Mouse (Mus musculus): ENCODE measurements around the gene Zyx. TPM values are rescaled to one million over a fixed set of nuclear protein-coding genes. Genes with fewer than 3 reads are reported as not detected.
A peak's percentile ranks its signal among the peaks of the same experiment; 100 is the strongest.

The Zyx gene
- 10 to 100 TPM; 47.6 to 47.8 TPM for total RNA-seq (2021)
- long read RNA-seq, experiment 1, transcript Zyx-207 (10 exons, 2,605 nt): major isoform, 15 of 81 reads
- long read RNA-seq, experiment 1, transcript Zyx-201 (9 exons, 2,301 nt): minor isoform, 14 of 81 reads
- long read RNA-seq, experiment 1, partial matches to known transcripts: 36 of 81 reads
- long read RNA-seq, experiment 1, other reads (novel, unspliced or antisense): 16 of 81 reads
- long read RNA-seq, experiment 2, transcript Zyx-207 (10 exons, 2,605 nt): major isoform, 16 of 48 reads
- long read RNA-seq, experiment 2, transcript Zyx-201 (9 exons, 2,301 nt): minor isoform, 8 of 48 reads
- long read RNA-seq, experiment 2, partial matches to known transcripts: 13 of 48 reads
- long read RNA-seq, experiment 2, other reads (novel, unspliced or antisense): 10 of 48 reads

DNA sequence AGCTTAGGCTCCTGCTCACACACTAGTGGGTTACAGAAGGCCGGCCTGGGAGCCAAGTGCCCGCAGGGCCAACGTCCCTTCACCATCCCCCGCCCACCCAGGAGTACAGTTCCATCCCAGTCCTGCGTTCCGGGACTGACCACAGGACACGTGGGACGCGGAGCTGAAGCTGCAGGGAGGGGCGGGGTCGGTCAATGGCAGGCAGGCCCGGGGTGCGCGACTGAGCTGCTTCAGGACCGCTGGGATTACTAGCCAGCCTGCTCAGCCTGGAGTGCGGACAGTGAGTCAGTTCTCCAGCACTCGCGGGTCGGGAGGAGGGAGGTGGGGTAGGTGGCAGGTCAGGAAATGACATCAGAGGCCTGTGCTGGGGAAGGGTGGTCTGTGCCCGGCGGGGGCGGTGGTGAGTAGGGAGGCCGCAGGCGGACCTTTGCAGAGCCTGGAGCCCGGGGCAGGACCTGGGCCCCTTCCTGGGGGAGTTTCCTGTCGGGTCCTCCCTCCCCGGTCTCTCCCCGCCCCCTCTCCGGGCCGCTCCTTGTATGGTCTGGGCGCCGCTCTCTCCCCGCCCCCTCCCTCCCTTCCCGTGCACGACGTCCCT is at the start of gene Zyx:
TSS of gene Zyx (plus strand) at position 205 of the 595 bp plus-strand sequence.
- peak within 1 kb of the TSS; percentile 98 for H3K27ac ChIP-seq
- DNase-seq (ENCODE audit: extremely low spot score in 1 of 2, low spot score in 2 of 2): peak; percentile 81 to 82
- peak within 1 kb of the TSS; percentile 95 for H3K4me3 ChIP-seq
- TF ChIP-seq CTCF (IDR thresholded peaks at IDR 0.05): peak; percentile 30
- intact Hi-C loops (cut with DNase I): loop anchor here (2.0 kb wide), 2 partner anchors 25 to 31 kb away; partner anchors contain the start of gene Fam131b

DNA sequence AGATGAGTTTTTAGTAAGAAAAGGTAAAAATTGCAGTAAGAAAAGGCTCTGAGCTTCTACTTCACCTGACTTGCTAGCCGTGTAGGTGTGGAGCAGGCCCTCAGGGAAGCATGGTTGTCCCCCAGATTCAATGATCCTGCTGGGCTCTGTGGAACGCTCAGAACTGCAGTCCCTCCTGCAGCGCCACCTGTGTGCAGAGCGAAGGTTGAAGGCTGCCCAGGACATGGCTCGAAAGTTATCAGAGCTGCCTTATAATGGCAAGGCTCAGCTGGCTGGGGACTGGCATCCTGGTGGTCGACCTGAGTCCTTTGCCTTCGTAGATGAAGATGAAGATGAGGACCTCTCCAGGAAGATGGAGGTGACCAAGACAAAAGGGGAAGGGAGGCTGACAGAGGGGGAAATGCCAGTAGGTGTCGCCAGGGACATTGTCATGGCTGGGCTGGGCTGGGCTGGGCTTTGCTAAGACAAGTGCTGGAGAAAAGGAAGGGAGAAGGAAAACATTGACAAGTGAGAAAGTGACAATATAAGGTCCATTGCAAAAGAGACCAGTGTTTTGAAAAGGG is 39.5 kb upstream of the Zyx start:
- Histone ChIP-seq H3K27ac (no peak overlapping the region), H3K4me3 (no peak overlapping the region)
- intact Hi-C loops (cut with DNase I): no loop called here
- no peak for DNase-seq (ENCODE audit: extremely low spot score in 1 of 2, low spot score in 2 of 2)
- no peak; the same call in none of the 2 replicates for TF ChIP-seq CTCF (IDR thresholded peaks at IDR 0.05)

GRCm38 (mm10) chr6:42310427-42311053 is 38.9 kb upstream of the Zyx start:
- H3K27ac ChIP-seq: no peak overlapping the region
- TF ChIP-seq CTCF (IDR thresholded peaks at IDR 0.05): no peak
- DNase-seq (ENCODE audit: extremely low spot score in 1 of 2, low spot score in 2 of 2): no peak
- intact Hi-C loops (cut with DNase I): no loop called here
- H3K4me3 ChIP-seq: no peak overlapping the region

- TF ChIP-seq CTCF (IDR thresholded peaks at IDR 0.05): no peak
- Histone ChIP-seq H3K27ac (no peak overlapping the region), H3K4me3 (no peak overlapping the region)
- intact Hi-C loops (cut with DNase I): no loop called here
- no peak for DNase-seq (ENCODE audit: extremely low spot score in 1 of 2, low spot score in 2 of 2)
Observed at GRCm38 (mm10) chr6:42318293-42318692, 31.1 kb upstream of the Zyx start.

GRCm38 (mm10) chr6:42323371-42324066 is 25.9 kb upstream of the Zyx start:
- H3K4me3 ChIP-seq: peak overlapping the region; percentile 63
- no peak for TF ChIP-seq CTCF (IDR thresholded peaks at IDR 0.05)
- DNase-seq (ENCODE audit: extremely low spot score in 1 of 2, low spot score in 2 of 2): no peak
- peak overlapping the region; percentile 94 for H3K27ac ChIP-seq
- intact Hi-C loops (cut with DNase I): loop anchor here (2.0 to 10.0 kb wide), 5 partner anchors 25 to 559 kb away; partner anchors contain the start of gene Zyx

DNA sequence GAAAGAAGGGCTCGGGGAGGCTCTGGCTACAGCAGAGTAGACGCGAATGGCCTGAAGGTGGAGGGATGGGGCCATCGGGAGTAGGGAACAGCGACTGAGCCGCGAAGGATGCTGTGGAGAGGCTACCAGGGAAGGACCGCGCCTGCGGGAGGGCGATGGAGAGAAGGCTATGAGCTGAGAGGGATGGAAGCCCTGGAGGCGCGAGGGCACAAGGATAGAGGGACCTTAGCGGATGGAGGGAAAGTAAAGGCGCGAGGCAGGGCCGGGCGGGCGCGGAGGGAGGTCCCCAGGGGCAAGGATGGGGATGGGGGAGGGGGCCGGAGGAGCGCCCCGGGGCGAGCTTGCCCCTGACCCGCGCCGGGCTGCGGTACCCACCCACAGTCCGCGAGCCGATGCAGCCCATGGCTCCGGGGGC is 25.4 kb upstream of the Zyx start:
- intact Hi-C loops (cut with DNase I): loop anchor here (2.0 to 10.0 kb wide), 5 partner anchors 25 to 559 kb away; partner anchors contain the start of gene Zyx

DNA sequence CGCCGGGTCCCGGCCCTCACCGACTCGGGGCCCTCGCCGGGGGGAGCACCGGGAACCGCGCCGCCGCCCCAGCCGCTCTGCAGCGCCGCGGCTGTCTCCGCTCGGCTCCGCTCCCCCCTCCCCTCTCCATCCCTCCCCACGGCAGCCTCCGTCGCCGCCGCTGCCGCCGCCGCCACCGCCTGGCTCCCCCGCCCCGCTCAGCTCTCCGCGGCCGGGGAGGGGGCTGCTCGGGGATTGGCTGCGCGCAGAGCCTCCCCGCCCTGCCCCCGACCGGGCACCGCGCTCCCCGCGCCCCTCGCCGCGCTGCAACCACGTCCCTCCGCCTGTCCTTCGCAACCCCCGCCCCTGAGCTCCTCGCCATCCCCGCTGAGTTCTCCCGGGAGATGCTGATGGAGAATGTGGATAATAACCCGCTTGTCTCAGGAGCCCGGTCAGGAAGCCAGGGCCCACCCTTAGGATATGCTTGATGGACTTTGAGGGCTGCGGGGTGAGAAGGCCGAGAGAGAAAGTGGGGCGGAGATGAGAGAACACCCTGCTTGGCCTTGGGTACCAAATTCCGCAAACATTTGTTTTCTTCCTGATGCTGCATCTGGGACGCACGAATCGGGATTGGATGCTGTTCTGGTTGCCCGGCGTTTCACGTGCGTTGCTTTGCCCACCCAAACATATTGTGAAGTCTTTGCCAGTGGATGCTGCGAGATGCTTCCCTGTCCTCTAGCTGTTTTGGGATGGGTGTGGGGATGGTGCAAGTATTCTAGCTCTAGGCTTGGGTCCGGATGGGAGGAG is 24.8 kb upstream of the Zyx start, which contains the start of gene Fam131b:
TSS of gene Fam131b (minus strand) at position 162 of the 786 bp plus-strand sequence.
- H3K4me3 ChIP-seq: peak within 1 kb of the TSS; percentile 63
- no peak for TF ChIP-seq CTCF (IDR thresholded peaks at IDR 0.05)
- intact Hi-C loops (cut with DNase I): loop anchor here (2.0 to 10.0 kb wide), 5 partner anchors 24 to 560 kb away; partner anchors contain the start of gene Zyx
- H3K27ac ChIP-seq: peak within 1 kb of the TSS; percentile 94
- DNase-seq (ENCODE audit: extremely low spot score in 1 of 2, low spot score in 2 of 2): peak; percentile 79 to 85

More for the DNA sequence above, 25.4 kb upstream of the Zyx start:
- Histone ChIP-seq H3K27ac (peak overlapping the region; percentile 94), H3K4me3 (peak overlapping the region; percentile 63)
- DNase-seq (ENCODE audit: extremely low spot score in 1 of 2, low spot score in 2 of 2): peak in 1 of 2 experiments; percentile 52
- TF ChIP-seq CTCF (IDR thresholded peaks at IDR 0.05): no peak

DNA sequence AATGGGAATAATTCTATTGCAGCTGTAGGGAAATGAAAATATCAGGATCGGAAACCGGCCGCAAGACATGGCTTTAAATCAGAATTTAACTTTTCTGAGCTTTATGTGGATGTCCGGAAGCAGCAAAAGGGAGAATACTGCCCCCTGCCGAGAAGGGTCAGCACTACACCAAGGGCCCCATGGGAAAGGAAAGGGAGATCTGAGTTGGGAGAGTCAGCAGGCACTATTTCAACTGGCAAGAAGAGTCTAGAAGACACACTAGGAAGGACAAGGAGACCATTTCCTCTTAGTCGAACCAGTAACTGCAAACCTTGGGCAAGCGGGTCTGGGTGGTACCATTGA is 24.2 kb upstream of the Zyx start:
- Histone ChIP-seq H3K4me3 (peak overlapping the region; percentile 63), H3K27ac (peak overlapping the region; percentile 94)
- peak; percentile 93 for TF ChIP-seq CTCF (IDR thresholded peaks at IDR 0.05)
- intact Hi-C loops (cut with DNase I): loop anchor here (2.0 to 10.0 kb wide), 4 partner anchors 24 to 560 kb away; partner anchors contain the start of gene Zyx
- peak; percentile 82 to 88 for DNase-seq (ENCODE audit: extremely low spot score in 1 of 2, low spot score in 2 of 2)

DNA sequence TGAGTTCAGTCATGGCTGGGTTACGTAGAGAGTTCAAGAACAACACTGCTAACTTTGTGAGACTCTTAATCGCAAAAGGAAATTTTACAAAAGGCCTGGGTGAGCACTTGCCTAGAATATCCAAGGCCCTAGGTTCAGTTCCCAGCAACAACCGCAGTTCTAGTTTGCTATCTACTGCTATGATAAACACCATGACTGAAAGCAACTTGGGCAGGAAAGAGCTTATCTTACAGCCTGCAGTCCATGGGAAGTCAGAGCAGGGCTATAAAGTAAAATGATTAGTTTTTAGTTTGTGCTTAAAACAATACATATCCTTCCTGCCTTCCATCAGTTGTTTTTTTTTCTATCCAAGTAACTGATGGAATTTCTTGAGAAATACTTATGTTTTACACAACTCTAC is 22.9 kb upstream of the Zyx start:
- intact Hi-C loops (cut with DNase I): loop anchor here (10.0 kb wide), 2 partner anchors 258 to 562 kb away; no protein-coding TSS in a partner anchor
- DNase-seq (ENCODE audit: extremely low spot score in 1 of 2, low spot score in 2 of 2): no peak
- no peak for TF ChIP-seq CTCF (IDR thresholded peaks at IDR 0.05)
- H3K27ac ChIP-seq: no peak overlapping the region
- H3K4me3 ChIP-seq: no peak overlapping the region

DNA sequence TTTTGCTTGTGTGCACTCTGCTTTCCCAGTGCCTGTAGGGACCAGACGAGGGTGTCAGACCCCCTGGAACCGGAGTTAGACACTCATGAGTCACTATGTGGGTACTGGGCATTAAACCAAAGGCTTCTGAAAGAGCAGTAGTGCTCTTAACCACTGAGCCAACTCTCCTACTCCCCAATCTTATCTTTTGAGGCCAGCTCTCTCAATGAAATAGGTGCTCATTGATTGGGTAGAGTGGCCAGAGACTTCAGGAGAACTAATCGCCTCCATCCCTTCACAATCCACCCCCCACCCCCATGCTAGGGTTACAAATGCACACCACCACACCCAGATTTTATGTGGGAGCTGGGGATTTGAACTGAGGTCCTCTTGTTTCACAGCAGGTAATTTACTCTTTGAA is 20.7 kb upstream of the Zyx start:
- intact Hi-C loops (cut with DNase I): loop anchor here (10.0 kb wide), 2 partner anchors 256 to 564 kb away; no protein-coding TSS in a partner anchor
- no peak for TF ChIP-seq CTCF (IDR thresholded peaks at IDR 0.05)
- H3K4me3 ChIP-seq: no peak overlapping the region
- H3K27ac ChIP-seq: no peak overlapping the region
- no peak for DNase-seq (ENCODE audit: extremely low spot score in 1 of 2, low spot score in 2 of 2)

Measured in left cerebral cortex, adult 2 months (tissue).